Mouse (Mus musculus): ENCODE measurements around the gene Cutal. TPM values are rescaled to one million over a fixed set of nuclear protein-coding genes. Genes with fewer than 3 reads are reported as not detected.

The Cutal gene
- total RNA-seq, 2 experiments from 2014 or later, result 0.15 to 0.41 TPM

GRCm38 (mm10) chr2:34897820-34898219 lies 23.6 kb downstream of the Cutal start:
- DNase-seq (ENCODE audit: low spot score in 2 of 2), result no peak
- TF ChIP-seq CTCF (conservative IDR thresholded peaks at IDR 0.05), result peak; percentile 80
- no peak overlapping the region for H3K27ac ChIP-seq
- no peak overlapping the region for H3K4me3 ChIP-seq

- DNase-seq (ENCODE audit: low spot score in 2 of 2), result no peak
- no peak for TF ChIP-seq CTCF (conservative IDR thresholded peaks at IDR 0.05)
- H3K4me3 ChIP-seq, result no peak overlapping the region
- H3K27ac ChIP-seq, result no peak overlapping the region
Measured at GRCm38 (mm10) chr2:34899682-34900081, 25.5 kb downstream of the Cutal start.

- Histone ChIP-seq H3K27ac (no peak overlapping the region), H3K4me3 (no peak overlapping the region)
- TF ChIP-seq CTCF (conservative IDR thresholded peaks at IDR 0.05), result no peak
- DNase-seq (ENCODE audit: low spot score in 2 of 2), result no peak
Measured at GRCm38 (mm10) chr2:34900412-34900811, 26.2 kb downstream of the Cutal start.

GRCm38 (mm10) chr2:34901726-34902125 lies 27.5 kb downstream of the Cutal start:
- DNase-seq (ENCODE audit: low spot score in 2 of 2), result no peak
- no peak for TF ChIP-seq CTCF (conservative IDR thresholded peaks at IDR 0.05)
- H3K4me3 ChIP-seq, result no peak overlapping the region
- H3K27ac ChIP-seq, result no peak overlapping the region

- no peak for DNase-seq (ENCODE audit: low spot score in 2 of 2)
- no peak overlapping the region for H3K4me3 ChIP-seq
- H3K27ac ChIP-seq, result no peak overlapping the region
- no peak for TF ChIP-seq CTCF (conservative IDR thresholded peaks at IDR 0.05)
Measured at GRCm38 (mm10) chr2:34902731-34903130, 28.5 kb downstream of the Cutal start.

GRCm38 (mm10) chr2:34903191-34903590 lies 29.0 kb downstream of the Cutal start:
- Histone ChIP-seq H3K4me3 (no peak overlapping the region), H3K27ac (no peak overlapping the region)
- TF ChIP-seq CTCF (conservative IDR thresholded peaks at IDR 0.05), result no peak
- DNase-seq (ENCODE audit: low spot score in 2 of 2), result no peak

GRCm38 (mm10) chr2:34903652-34904405 lies 29.6 kb downstream of the Cutal start:
- no peak for TF ChIP-seq CTCF (conservative IDR thresholded peaks at IDR 0.05)
- no peak overlapping the region; the same call in 1 of the 2 replicates for H3K4me3 ChIP-seq
- DNase-seq (ENCODE audit: low spot score in 2 of 2), result no peak
- peak overlapping the region; percentile 83 for H3K27ac ChIP-seq

GRCm38 (mm10) chr2:34904849-34905542 lies 30.8 kb downstream of the Cutal start:
- DNase-seq (ENCODE audit: low spot score in 2 of 2), result peak; percentile 98 to 99
- H3K27ac ChIP-seq, result peak overlapping the region; percentile 83
- H3K4me3 ChIP-seq, result peak overlapping the region; percentile 57
- no peak; the same call in 1 of the 2 replicates for TF ChIP-seq CTCF (conservative IDR thresholded peaks at IDR 0.05)

GRCm38 (mm10) chr2:34906426-34906825 lies 32.2 kb downstream of the Cutal start:
- TF ChIP-seq CTCF (conservative IDR thresholded peaks at IDR 0.05), result no peak
- no peak overlapping the region for H3K4me3 ChIP-seq
- no peak for DNase-seq (ENCODE audit: low spot score in 2 of 2)
- H3K27ac ChIP-seq, result no peak overlapping the region

GRCm38 (mm10) chr2:34906861-34907604 lies 32.8 kb downstream of the Cutal start:
- Histone ChIP-seq H3K4me3 (no peak overlapping the region), H3K27ac (no peak overlapping the region)
- DNase-seq (ENCODE audit: low spot score in 2 of 2), result no peak
- TF ChIP-seq CTCF (conservative IDR thresholded peaks at IDR 0.05), result peak; percentile 48

- no peak for TF ChIP-seq CTCF (conservative IDR thresholded peaks at IDR 0.05)
- H3K27ac ChIP-seq, result no peak overlapping the region
- no peak for DNase-seq (ENCODE audit: low spot score in 2 of 2)
- no peak overlapping the region for H3K4me3 ChIP-seq
Measured at GRCm38 (mm10) chr2:34909719-34910118, 35.5 kb downstream of the Cutal start.

- TF ChIP-seq CTCF (conservative IDR thresholded peaks at IDR 0.05), result no peak
- H3K4me3 ChIP-seq, result no peak overlapping the region
- H3K27ac ChIP-seq, result no peak overlapping the region
- no peak for DNase-seq (ENCODE audit: low spot score in 2 of 2)
Measured at GRCm38 (mm10) chr2:34911871-34912270, 37.7 kb downstream of the Cutal start.

- TF ChIP-seq CTCF (conservative IDR thresholded peaks at IDR 0.05), result no peak
- Histone ChIP-seq H3K4me3 (no peak overlapping the region), H3K27ac (no peak overlapping the region)
- no peak for DNase-seq (ENCODE audit: low spot score in 2 of 2)
Measured at GRCm38 (mm10) chr2:34912613-34913012, 38.4 kb downstream of the Cutal start.
